Mouse (Mus musculus) embryonic facial prominence, embryonic 10.5 days (tissue): ENCODE measurements around the gene Ccdc190. TPM values are rescaled to one million over a fixed set of nuclear protein-coding genes. Genes with fewer than 3 reads are reported as not detected.

Experiments used
- DNase-seq: peaks from one replicate; pipeline ENCODE4 v3.0.0-alpha.2; 2017; ENCODE audit warnings: low spot score
- H3K27ac ChIP-seq: fragments of 300-500 bp; sonication (generic); replicated peaks from 2 replicates; pipeline ENCODE4 v1.5.1; 2016; ENCODE audit warnings: mild to moderate bottlenecking
- H3K27me3 ChIP-seq: fragments of 300-500 bp; sonication (generic); replicated peaks from 2 replicates; pipeline ENCODE4 v1.6.1; 2016; ENCODE audit warnings: low read depth, mild to moderate bottlenecking; ENCODE audit not compliant: poor library complexity, severe bottlenecking
- H3K36me3 ChIP-seq: fragments of 300-500 bp; sonication (generic); replicated peaks from 2 replicates; pipeline ENCODE4 v1.6.1; 2016; ENCODE audit warnings: mild to moderate bottlenecking, moderate library complexity
- H3K4me1 ChIP-seq: fragments of 300-500 bp; sonication (generic); 2 replicates; pipeline ENCODE4 v1.6.1; 2016
- H3K4me3 ChIP-seq: fragments of 300-500 bp; sonication (generic); 2 replicates; pipeline ENCODE4 v1.5.1; 2016; ENCODE audit warnings: mild to moderate bottlenecking, moderate library complexity
- H3K9me3 ChIP-seq: fragments of 300-500 bp; sonication (generic); 2 replicates; pipeline ENCODE4 v1.6.1; 2016; ENCODE audit warnings: mild to moderate bottlenecking
- WGBS: fragments of 180-500 bp; shearing (Covaris S2); methylation state at CpG from one replicate; pipeline ENCODE4 v1.1.7; 2016; 5-methylcytosine and 5-hydroxymethylcytosine counted together
- polyA plus RNA-seq: library from polyadenylated mRNA; unstranded; fragments of >200 nt; fragmentation: Nextera tagmentation; extraction: Ambion mirVana; gene quantifications from 2 replicates; pipeline ENCODE4 v1.2.1, GENCODE M21; 2016

Gene Ccdc190
- polyA plus RNA-seq, 1 experiment from 2014 or later = not detected

DNA sequence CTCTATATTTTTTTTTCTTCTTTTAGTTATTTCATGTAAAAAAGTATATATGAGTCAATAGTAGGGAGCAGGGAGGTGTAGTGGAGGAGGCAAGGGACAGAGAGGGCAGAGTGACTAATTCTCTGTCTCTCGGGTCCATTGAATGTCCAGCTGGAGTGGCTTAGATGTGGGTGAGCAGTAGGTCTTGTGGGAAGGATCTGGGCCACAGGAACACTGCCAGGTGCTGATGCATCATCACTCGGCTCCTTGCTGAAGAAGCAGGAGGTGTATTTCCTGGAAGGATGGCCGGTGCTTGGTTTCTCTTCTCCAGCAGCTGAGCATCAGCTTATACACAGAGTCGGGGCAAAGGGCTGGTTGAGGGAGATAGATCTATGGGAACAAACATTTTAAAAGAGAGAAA, 49.2 kb downstream of the Ccdc190 start:
- Histone ChIP-seq H3K27me3 (no peaks in the 10 kb centered on the region), H3K4me3 (no peak overlapping the region), H3K4me1 (no peaks in the 10 kb centered on the region), H3K27ac (no peak overlapping the region), H3K36me3 (peaks cover 32% of the 10 kb centered on the region), H3K9me3 (no peaks in the 10 kb centered on the region)
- WGBS = 90% methylated on average over 4 of the region's 4 CpGs
- no peak for DNase-seq

Other genes with a start within 250 kb of the Ccdc190 start
- gene Rgs4, start 181.0 kb upstream of the Ccdc190 start, polyA plus RNA-seq = 9.2 and 10.4 TPM in 2 replicates
- 23.4 and 24.7 TPM in 2 replicates for gene Hsd17b7, start 40.6 kb downstream of the Ccdc190 start, polyA plus RNA-seq
- 62.9 and 69.6 TPM in 2 replicates for gene Ddr2, start 182.1 kb downstream of the Ccdc190 start, polyA plus RNA-seq
- 56.3 and 56.5 TPM in 2 replicates for gene Uap1, start 246.3 kb downstream of the Ccdc190 start, polyA plus RNA-seq